Mouse (Mus musculus) heart, embryonic 11.5 days (tissue): ENCODE measurements at regions not wholly inside any gene's neighbourhood (a gene's known extent, or its start where the extent isn't known, plus 50 kb on each side); places are given as distances from the start of the nearest gene placed in this dataset.
A peak's percentile ranks its signal among the peaks of the same experiment; 100 is the strongest.

ENCODE experiments used
- ATAC-seq: fragments of 200-750 bp; cut with Nextera tagmentation; replicated peaks from 2 replicates; pipeline ENCODE4 v1.8.0; 2017; ENCODE audit warnings: moderate library complexity; ENCODE audit not compliant: insufficient number of reproducible peaks, low FRiP score, low TSS enrichment
- H3K27ac ChIP-seq: fragments of 300-500 bp; sonication (generic); 2 replicates; pipeline ENCODE4 v1.5.1; 2014; ENCODE audit warnings: mild to moderate bottlenecking, low read depth, low read length
- H3K27me3 ChIP-seq: fragments of 300-500 bp; sonication (generic); 2 replicates; pipeline ENCODE4 v1.6.1; 2014; ENCODE audit warnings: mild to moderate bottlenecking, low read length, mixed read lengths; ENCODE audit not compliant: control insufficient read depth, insufficient read depth
- H3K36me3 ChIP-seq: fragments of 300-500 bp; sonication (generic); 2 replicates; pipeline ENCODE4 v1.6.1; 2014; ENCODE audit warnings: mild to moderate bottlenecking, low read length, moderate library complexity, mixed read lengths; ENCODE audit not compliant: control insufficient read depth, insufficient read depth
- H3K4me1 ChIP-seq: fragments of 300-500 bp; sonication (generic); 2 replicates; pipeline ENCODE4 v1.6.1; 2014; ENCODE audit warnings: low read length; ENCODE audit not compliant: control insufficient read depth, insufficient read depth
- H3K4me2 ChIP-seq: fragments of 300-500 bp; sonication (generic); 2 replicates; pipeline ENCODE4 v1.6.1; 2014; ENCODE audit warnings: mild to moderate bottlenecking, moderate library complexity
- H3K4me3 ChIP-seq: fragments of 300-500 bp; sonication (generic); 2 replicates; pipeline ENCODE4 v1.5.1; 2014; ENCODE audit warnings: low read depth, low read length
- H3K9ac ChIP-seq: fragments of 300-500 bp; sonication (generic); 2 replicates; pipeline ENCODE4 v1.6.1; 2014; ENCODE audit warnings: mild to moderate bottlenecking, low read depth, low read length, moderate library complexity
- H3K9me3 ChIP-seq: fragments of 300-500 bp; sonication (generic); replicated peaks from 2 replicates; pipeline ENCODE4 v1.6.1; 2016; ENCODE audit warnings: low read length; ENCODE audit not compliant: control insufficient read depth
- WGBS: fragments of 180-500 bp; shearing (Covaris S2); extraction: QIAGEN DNeasy Blood & Tissue Kit; methylation state at CpG from one replicate; pipeline ENCODE4 v1.1.7; 2014; ENCODE audit not compliant: insufficient replicate concordance; 5-methylcytosine and 5-hydroxymethylcytosine counted together

GRCm38 (mm10) chr17:80824261-80824660 is 96.0 kb upstream of the Map4k3 start:
- Histone ChIP-seq H3K27ac (no peak overlapping the region), H3K9ac (no peak overlapping the region), H3K27me3 (no peaks in the 10 kb centered on the region), H3K4me1 (peaks cover 17% of the 10 kb centered on the region), H3K9me3 (no peaks in the 10 kb centered on the region), H3K4me3 (no peak overlapping the region), H3K4me2 (no peak overlapping the region), H3K36me3 (no peaks in the 10 kb centered on the region)
- 73% methylated on average over 2 of the region's 2 CpGs for WGBS
- ATAC-seq = no peak

GRCm38 (mm10) chr17:80820888-80821287 is 92.6 kb upstream of the Map4k3 start:
- no peak overlapping the region for H3K27ac ChIP-seq
- H3K27me3 ChIP-seq = no peaks in the 10 kb centered on the region
- H3K4me2 ChIP-seq = no peak overlapping the region
- 54% methylated on average over 8 of the region's 8 CpGs for WGBS
- no peak overlapping the region for H3K4me3 ChIP-seq
- no peak for ATAC-seq
- H3K9ac ChIP-seq = no peak overlapping the region
- peaks cover 12% of the 10 kb centered on the region for H3K4me1 ChIP-seq
- no peaks in the 10 kb centered on the region for H3K36me3 ChIP-seq
- H3K9me3 ChIP-seq = no peaks in the 10 kb centered on the region

GRCm38 (mm10) chr17:80818477-80819028 is 90.3 kb upstream of the Map4k3 start:
- Histone ChIP-seq H3K4me1 (0 out of 2 replicates have a peak, but pooled peaks cover 2% of the 10 kb centered on the region), H3K27me3 (no peaks in the 10 kb centered on the region), H3K9ac (no peak overlapping the region), H3K4me2 (no peak overlapping the region), H3K4me3 (no peak overlapping the region), H3K27ac (no peak overlapping the region), H3K36me3 (no peaks in the 10 kb centered on the region), H3K9me3 (no peaks in the 10 kb centered on the region)
- no peak for ATAC-seq
- WGBS = 67% methylated on average over 9 of the region's 9 CpGs

- no peak overlapping the region for H3K9ac ChIP-seq
- no peaks in the 10 kb centered on the region for H3K27me3 ChIP-seq
- 68% methylated on average over 4 of the region's 4 CpGs for WGBS
- H3K27ac ChIP-seq = no peak overlapping the region
- ATAC-seq = no peak
- H3K4me1 ChIP-seq = 0 out of 2 replicates have a peak, but pooled peaks cover 2% of the 10 kb centered on the region
- no peaks in the 10 kb centered on the region for H3K36me3 ChIP-seq
- no peak overlapping the region for H3K4me2 ChIP-seq
- H3K4me3 ChIP-seq = no peak overlapping the region
- no peaks in the 10 kb centered on the region for H3K9me3 ChIP-seq
Measured at GRCm38 (mm10) chr17:80815747-80816146, 87.5 kb upstream of the Map4k3 start.

- no peaks in the 10 kb centered on the region for H3K9me3 ChIP-seq
- H3K27me3 ChIP-seq = no peaks in the 10 kb centered on the region
- no peak for ATAC-seq
- H3K9ac ChIP-seq = no peak overlapping the region
- H3K36me3 ChIP-seq = no peaks in the 10 kb centered on the region
- H3K4me1 ChIP-seq = 0 out of 2 replicates have a peak, but pooled peaks cover 2% of the 10 kb centered on the region
- no peak overlapping the region for H3K4me2 ChIP-seq
- no peak overlapping the region for H3K4me3 ChIP-seq
- 82% methylated on average over 10 of the region's 10 CpGs for WGBS
- no peak overlapping the region for H3K27ac ChIP-seq
Measured at GRCm38 (mm10) chr17:80813194-80813593, 84.9 kb upstream of the Map4k3 start.

- WGBS = 80% methylated on average over 5 of the region's 5 CpGs
- no peak overlapping the region for H3K4me3 ChIP-seq
- H3K27ac ChIP-seq = no peak overlapping the region
- H3K4me1 ChIP-seq = 0 out of 2 replicates have a peak, but pooled peaks cover 4% of the 10 kb centered on the region
- no peaks in the 10 kb centered on the region for H3K9me3 ChIP-seq
- H3K4me2 ChIP-seq = no peak overlapping the region
- no peak overlapping the region for H3K9ac ChIP-seq
- H3K27me3 ChIP-seq = no peaks in the 10 kb centered on the region
- no peak for ATAC-seq
- H3K36me3 ChIP-seq = no peaks in the 10 kb centered on the region
Measured at GRCm38 (mm10) chr17:80809275-80809674, 81.0 kb upstream of the Map4k3 start.

GRCm38 (mm10) chr17:80808069-80808468 is 79.8 kb upstream of the Map4k3 start:
- no peak overlapping the region for H3K27ac ChIP-seq
- 0 out of 2 replicates have a peak, but pooled peaks cover 4% of the 10 kb centered on the region for H3K4me1 ChIP-seq
- H3K27me3 ChIP-seq = no peaks in the 10 kb centered on the region
- 38% methylated on average over 10 of the region's 10 CpGs for WGBS
- H3K9me3 ChIP-seq = no peaks in the 10 kb centered on the region
- no peaks in the 10 kb centered on the region for H3K36me3 ChIP-seq
- no peak overlapping the region for H3K9ac ChIP-seq
- no peak overlapping the region for H3K4me3 ChIP-seq
- H3K4me2 ChIP-seq = peak overlapping the region; percentile 27; the same call in 1 of the 2 replicates
- ATAC-seq = no peak

- peaks cover 20% of the 10 kb centered on the region for H3K4me1 ChIP-seq
- no peaks in the 10 kb centered on the region for H3K27me3 ChIP-seq
- H3K9me3 ChIP-seq = no peaks in the 10 kb centered on the region
- H3K36me3 ChIP-seq = no peaks in the 10 kb centered on the region
- H3K4me2 ChIP-seq = no peak overlapping the region
- H3K4me3 ChIP-seq = no peak overlapping the region
- 76% methylated on average over 8 of the region's 8 CpGs for WGBS
- H3K9ac ChIP-seq = no peak overlapping the region
- no peak for ATAC-seq
- no peak overlapping the region for H3K27ac ChIP-seq
Measured at GRCm38 (mm10) chr17:80803361-80803915, 75.2 kb upstream of the Map4k3 start.

- WGBS = 34% methylated on average over 10 of the region's 10 CpGs
- ATAC-seq = no peak
Measured at GRCm38 (mm10) chr17:80802622-80803021, 74.3 kb upstream of the Map4k3 start.

More at GRCm38 (mm10) chr17:80802622-80803021, 74.3 kb upstream of the Map4k3 start:
- Histone ChIP-seq H3K9me3 (no peaks in the 10 kb centered on the region), H3K4me1 (peaks cover 16% of the 10 kb centered on the region), H3K4me2 (peak overlapping the region; percentile 50), H3K27me3 (no peaks in the 10 kb centered on the region), H3K27ac (no peak overlapping the region), H3K9ac (no peak overlapping the region), H3K36me3 (no peaks in the 10 kb centered on the region), H3K4me3 (no peak overlapping the region)
